Mouse (Mus musculus): ENCODE data around the gene Pnmal2.
A peak's percentile ranks its signal among the peaks of the same experiment; 100 is the strongest.

Pnmal2 gene

DNA sequence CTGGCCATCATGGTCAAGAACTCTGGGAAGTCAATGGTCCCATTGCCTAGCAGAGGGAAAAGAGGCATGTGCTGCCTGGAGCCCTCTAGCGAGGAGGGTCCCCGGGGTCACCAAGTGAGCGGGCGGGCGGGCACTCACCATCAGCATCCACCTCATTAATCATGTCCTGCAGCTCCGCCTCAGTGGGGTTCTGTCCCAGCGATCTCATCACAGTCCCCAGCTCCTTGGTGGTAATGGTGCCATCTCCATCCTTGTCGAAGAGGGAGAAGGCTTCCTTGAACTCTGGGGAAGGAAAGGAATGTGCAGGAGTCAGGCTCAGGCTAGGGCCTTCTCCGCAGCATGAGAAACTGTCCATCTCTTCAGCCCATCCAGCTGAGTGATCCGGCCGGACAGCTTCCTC is 27.0 kb upstream of the Pnmal2 start:
- no peak for DNase-seq (ENCODE audit: low spot score)

DNA sequence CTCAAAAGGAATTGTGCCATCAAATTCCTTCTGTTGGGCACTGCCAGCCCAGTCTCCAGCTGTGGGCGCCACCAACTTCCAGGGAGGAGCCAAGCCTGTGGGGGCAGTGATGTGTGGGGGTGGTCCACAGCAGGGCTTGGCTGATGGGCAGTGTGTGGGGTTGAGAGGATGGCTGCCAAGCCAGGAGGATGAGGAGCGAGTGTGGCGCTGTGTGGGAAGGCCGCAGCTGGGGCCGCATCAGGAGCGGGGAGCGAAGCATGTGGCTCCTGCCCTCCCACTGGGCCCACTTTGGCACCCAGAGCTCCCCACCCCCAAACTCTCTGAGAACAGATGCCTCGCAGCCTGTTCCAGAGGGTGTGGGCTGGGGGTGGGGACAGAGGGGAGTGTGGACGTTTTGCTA is 26.5 kb upstream of the Pnmal2 start:
- no peak for DNase-seq (ENCODE audit: low spot score)

DNA sequence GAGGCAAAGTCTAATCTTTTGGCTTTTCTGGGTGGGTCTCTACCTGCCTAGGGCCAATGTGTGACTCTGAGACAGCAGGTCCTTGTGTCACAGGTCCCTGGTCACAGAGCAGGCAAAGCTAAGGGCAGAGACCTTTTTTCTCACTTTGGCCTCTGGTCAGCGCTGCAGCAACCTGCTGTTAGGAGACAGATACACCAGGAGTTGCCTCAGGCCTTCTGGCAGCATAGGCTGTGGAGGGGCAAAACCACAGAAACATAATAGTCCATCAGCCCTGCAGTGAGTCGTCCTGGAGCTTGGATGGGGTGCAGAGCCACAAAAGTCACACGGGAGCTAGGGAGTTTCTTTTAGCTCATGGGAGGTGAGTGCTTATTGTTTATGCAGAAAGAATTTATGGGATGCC is 25.8 kb upstream of the Pnmal2 start:
- no peak for DNase-seq (ENCODE audit: low spot score)

DNA sequence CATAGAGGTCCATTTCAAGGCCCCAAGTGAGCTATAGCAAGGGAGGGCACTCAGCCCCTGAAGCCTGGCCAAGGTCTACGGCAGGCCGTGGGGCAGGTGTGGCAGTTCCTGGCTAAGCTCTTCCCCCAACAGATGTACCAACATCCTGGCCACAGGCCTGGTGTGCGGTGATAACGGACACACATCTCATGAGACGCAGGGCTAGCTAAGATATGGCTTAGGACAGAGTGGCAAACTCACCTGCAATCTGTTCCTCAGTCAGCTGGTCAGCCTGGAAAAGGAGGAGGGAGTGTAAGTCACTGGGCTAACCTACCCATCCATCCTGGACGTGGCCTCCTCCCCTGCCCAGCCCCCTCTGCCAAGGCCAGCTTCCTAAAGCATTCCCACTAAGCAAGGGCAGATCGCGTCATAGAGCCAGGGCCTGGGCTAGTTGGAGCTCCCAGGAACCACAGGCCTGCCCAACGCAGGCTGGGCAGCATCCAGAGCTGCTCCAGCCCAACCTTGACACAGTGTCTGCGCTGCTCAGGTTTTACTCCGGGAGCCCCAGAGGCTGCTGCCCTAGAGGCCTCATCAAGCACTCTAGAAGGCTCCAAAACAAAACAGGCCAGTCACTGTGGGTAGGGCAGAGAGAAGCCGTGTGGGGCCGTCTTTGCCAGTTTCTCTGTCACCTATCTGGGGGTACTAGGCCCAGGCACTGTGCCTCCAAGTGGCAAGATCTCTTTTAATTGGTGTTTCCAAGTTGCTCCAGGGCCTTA is 24.9 kb upstream of the Pnmal2 start:
- no peak for DNase-seq (ENCODE audit: low spot score)

DNA sequence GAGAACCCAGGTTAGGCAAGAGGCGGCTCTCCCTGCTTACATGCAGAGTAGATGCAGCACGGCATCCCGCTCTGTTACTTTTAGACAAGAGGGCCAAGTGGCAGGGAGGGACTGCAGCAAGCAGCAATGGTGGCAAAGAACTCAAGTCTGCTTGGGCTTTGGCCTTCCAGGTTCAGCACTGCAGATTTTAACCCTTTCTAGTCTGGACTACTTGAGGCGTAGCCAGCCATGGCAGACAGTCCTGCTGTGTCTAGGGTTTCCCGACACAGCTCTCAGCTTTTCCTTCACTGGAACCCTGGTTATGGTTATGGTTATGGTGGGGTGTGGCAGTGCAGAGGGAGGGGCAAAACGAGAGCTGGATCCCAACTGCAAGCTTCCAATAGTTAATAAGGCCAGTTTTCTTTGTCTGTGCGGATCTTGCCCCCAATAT is 24.3 kb upstream of the Pnmal2 start:
- no peak for DNase-seq (ENCODE audit: low spot score)

DNA sequence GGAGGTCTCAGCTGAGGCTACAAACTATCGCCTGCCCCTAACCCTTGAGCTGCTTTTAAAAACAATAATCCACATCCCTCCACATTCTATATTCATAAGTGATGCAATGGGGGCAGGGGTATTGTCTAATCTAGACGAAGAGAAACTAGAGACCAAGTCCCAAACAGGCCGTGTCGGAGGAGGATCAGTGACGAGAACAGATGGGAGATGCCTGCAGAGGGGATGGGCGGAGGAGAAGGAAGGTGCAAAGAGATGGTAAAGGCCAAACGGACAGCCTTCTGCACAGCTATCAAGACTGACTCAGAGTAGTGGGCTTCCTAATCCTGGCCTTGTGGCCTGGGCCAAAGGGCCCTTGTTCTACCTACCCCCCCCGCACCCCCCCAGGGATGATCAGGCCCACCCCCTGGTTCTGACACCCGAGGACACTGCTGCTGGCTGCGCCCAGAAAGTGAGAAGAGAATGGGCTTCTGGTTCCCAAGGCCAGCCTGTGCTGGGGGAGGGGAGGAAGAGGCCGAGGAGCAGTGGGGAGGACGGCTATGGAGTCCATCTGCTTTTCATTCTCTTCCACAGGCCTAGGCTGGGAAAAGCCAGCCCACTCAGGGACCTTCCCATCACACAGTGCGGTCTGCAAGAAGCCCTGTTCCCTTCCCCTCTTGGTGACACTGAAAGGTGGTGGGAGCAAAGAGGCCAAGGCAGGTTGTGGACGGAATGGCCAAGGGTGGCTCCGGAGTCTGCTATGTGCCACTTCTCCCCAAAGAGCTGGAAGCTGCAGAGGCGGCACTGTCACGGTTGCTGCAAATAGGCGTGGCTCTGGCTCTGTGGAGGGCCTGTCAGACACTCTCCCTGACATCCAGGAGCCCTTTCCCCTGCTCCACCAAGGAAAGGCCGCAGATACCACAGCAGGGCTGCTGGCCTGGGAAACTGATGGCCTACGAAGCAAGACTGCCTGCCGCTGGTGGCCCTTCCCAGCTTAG is 23.4 kb upstream of the Pnmal2 start:
- DNase-seq (ENCODE audit: low spot score): no peak

DNA sequence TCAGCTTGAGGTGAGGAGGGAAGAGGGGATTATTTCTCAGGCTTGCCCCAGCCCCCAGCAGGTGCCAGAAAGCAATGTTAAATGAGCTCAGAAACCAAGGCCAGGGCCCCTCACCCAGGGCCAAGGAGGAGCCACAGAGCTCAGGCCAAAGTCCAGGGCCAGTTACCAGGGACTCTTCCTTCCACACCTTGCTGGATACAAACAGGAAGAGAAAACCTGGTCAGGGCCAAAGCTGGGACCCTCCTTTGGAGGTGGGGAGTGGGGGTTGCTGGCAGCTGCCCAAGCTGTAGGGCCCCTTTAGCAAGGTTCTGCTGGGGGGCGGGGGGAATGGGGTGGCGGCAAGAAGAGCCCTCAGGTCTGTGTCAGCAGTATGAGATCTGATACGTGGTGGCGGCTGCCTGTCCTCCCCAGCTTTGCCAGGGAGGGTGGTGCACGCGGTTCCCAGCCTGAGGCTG is 22.6 kb upstream of the Pnmal2 start:
- no peak for DNase-seq (ENCODE audit: low spot score)

DNA sequence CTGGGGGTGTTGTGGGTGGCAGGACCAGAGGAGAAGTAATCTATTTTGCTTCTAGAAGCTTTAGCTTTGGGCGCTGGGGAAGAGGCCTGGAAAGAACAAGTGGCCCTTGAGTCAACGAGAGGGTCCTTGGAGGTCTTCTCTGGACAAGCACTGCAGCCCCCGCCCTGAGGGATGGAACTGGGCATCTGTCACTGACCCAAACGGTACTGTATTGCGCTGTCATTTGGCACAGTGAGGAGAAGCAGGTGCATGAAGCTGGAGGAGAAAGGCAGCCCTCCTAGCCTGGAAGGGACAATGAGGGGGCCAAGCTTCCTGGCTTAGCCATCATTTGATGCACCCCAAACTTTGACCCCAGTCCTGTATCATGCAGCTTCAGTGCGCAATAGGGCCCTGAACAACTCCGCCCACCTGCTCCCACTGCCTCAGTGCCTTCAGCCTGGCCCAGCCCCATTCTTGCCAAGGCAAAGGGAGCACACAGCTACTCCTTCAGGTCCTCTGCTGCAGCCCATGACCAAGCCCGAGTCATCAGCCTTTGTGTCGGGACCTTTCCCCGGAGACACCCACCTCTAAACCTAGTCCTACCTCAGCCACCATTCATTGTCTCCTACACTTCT is 22.0 kb upstream of the Pnmal2 start:
- no peak for DNase-seq (ENCODE audit: low spot score)

DNA sequence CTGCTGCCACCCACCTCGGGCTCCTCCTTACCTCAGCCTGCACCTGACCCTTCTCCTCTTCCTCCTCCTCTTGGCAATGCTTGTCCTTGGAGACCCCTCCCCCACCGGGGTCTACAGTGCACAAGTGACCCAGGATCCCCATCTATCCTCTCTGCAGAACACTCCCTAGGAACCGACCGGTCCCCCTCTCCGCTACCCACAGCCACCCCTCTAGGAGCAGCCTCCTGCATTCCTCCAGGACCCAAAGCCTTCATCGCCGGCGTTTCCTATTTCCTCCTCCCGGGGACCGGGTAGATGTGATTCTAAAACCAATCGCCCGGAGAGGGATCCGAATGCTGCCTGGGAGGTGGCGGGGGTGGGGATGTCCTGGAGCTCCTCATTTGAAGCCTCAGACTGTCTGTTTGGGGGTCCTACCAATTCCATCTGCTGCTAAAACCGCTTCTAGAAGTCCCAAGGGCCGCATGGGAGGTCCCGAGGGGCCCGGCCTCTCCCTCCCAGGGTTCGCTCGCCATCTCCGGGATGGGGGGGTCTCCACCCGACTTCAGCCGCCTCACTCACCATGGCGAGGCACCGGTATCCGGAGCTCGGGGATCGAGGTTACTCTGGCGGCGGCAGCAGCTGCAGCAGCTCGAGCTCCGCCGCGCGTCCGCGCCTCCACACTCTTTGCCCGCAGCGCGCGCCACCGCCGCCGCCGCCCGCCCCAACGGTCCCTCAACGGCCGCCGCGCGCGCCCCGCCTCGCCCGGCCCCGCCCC is 21.0 kb upstream of the Pnmal2 start:
- no peak for DNase-seq (ENCODE audit: low spot score)

DNA sequence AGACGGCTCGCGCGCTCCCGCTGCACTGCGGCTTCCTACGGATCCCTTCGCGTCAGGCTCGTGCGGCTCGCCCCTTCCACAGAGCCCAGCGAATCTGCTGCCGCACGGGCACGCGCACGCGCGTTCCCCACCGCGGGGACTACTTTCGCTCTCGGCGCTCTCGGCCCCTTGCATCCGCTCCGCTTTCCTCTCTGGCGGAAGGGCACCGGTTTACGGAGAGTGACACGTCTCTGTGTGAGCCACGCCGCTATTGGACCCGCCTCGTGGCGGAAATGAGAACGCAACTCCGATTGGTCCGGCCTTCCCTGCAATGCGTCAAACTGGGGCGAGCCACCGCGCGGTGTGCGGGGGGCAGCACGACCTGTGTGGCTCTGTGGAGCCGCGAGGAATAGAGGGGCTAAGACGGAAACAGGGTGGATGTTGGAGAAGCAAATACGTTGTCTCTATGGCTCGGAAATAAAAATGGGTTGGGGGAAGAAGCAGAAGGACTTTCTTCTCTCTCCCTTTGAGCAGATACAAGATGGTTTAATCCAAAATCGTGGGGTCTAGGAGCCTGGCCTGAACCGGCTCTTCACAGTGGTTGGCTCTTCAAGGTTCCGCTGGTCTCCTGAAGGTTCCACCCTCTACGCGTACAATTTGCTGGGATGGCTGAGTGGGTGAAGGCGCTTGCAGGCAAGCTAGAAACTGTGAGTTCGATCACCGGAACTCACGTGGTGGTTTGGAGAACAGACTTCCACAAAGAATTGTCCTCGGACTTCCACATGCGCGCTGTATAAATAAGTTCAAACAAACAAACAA is 20.2 kb upstream of the Pnmal2 start, which contains the start of gene Calm3:
Calm3 (minus strand) TSS at position 78 of the 798 bp plus-strand sequence.
- peak; percentile 99 for DNase-seq (ENCODE audit: low spot score)

DNA sequence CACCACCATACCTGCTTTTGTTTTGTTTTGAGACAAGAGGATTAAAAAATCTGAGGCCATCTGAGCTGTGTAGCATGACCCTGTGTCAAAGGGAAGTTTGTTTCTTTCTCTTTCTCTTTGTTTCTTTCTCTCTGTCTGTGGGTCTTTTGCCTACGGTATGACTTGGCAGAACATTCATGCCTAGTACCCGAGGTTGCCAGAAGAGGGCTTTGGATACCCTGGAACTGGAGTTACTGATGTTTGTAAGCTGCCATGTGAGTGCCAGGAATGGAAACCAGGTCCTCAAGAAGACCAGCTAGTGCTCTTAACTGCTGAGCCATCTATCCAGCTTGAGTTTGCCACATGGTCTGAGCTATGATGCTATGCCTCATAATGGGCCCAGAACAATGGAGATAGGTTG is 16.1 kb upstream of the Pnmal2 start:
- no peak for DNase-seq (ENCODE audit: low spot score)

DNA sequence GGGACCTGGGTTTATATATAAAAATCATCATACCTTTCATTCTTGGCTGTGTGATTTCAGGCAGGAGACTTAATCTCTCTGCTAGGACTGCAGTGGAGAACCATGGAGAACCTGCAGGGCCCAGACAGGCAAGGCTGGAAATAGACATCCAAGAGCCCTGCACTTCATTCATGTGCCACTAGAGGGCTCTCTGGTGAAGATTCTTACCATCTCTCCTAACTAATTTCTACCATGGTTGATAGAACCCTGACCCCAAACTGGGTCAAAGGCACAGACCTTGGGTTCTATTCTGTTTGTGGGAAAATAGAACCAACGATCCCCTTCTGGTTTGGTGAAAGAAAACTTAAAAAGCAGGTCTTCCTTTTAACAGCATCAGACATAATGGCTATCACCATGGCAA is 13.6 kb upstream of the Pnmal2 start:
- DNase-seq (ENCODE audit: low spot score): no peak

DNA sequence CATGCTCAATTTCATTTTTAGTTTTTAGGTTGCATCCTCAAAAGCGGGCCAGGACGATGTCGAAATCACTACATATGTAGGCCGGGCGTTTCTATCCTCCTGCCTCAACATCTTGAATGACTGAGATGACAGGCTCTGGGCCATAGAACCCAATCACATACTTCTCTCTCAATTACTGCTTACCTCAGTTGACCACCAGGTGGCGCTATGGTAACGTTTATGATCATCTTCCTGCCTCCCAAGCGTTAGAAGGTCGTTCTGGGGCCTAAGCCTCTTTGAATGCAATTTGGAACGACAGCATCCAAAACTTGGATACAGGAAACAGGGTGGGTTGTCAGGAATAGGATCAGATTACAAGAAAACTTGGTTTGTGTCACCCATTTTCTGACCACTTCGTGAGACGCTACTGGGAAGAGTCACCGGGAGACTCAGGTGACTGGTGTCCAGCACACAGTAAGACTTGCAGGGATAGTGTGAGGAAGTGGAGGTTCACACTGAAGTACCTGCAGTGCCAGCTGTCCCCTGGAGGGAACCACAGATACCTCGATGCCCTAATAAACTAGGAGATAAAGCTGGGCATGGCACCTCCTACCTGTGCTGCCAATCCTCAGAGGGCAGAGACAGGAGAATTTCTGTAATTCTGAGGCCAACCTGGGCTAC is 12.4 kb upstream of the Pnmal2 start:
- peak; percentile 83 for DNase-seq (ENCODE audit: low spot score)

DNA sequence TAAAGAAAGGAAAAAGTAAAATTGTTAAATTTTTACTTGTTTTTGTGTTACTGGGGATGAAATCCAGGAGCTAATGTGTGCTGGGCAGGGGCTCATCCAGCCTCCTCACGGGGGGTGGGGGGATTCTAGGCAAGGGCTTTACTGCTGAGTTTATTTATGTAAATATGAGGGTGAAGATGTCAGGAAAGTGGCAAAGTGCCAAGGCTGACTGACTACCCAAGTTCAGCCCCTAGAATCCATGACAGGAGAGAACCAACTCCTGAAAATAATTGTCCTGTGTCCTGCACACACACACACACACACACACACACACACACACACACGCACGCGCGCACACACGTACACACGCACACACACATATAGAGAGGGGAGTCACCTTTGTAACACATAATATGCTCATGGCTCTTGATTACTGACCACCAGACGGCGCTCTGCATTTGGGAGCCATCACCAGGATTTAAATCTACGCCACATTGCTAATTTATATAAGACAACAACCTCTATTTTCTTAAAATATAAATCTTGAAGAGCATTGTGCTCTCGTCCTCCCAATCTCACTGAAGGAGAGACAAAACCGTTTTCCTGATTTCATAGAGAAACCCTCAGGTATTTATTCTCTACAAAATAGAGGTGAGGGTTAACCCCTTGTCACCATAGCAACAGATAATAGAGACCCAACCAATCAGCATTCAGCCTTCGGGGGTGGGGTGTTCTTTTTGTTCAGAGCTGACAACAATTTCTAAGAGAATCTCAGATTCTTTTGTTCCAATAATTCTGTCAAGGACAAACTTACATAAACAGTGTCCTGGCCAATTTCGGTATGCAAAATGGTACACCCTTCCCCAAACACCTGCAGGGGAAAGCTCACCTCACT is 11.5 kb upstream of the Pnmal2 start:
- no peak for DNase-seq (ENCODE audit: low spot score)

DNA sequence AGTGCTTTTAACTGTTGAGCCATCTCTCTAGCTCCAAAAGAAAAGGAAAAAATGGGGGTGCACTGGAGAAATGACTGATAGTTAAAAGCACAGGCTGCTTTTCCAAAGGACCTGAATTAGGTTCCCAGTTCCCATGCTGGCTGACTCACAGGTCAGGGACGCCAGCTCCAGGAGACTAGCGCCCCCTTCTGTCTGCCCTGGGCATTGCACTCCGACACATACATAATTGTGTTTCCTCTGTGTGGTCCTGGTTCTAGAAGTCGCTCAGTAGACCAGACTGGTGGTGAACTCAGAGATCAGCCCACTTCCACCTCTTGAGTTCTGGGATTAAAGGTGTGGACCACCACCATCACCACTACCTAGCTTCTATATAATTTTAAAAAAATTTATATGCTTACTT is 7.2 kb upstream of the Pnmal2 start:
- no peak for DNase-seq (ENCODE audit: low spot score)

DNA sequence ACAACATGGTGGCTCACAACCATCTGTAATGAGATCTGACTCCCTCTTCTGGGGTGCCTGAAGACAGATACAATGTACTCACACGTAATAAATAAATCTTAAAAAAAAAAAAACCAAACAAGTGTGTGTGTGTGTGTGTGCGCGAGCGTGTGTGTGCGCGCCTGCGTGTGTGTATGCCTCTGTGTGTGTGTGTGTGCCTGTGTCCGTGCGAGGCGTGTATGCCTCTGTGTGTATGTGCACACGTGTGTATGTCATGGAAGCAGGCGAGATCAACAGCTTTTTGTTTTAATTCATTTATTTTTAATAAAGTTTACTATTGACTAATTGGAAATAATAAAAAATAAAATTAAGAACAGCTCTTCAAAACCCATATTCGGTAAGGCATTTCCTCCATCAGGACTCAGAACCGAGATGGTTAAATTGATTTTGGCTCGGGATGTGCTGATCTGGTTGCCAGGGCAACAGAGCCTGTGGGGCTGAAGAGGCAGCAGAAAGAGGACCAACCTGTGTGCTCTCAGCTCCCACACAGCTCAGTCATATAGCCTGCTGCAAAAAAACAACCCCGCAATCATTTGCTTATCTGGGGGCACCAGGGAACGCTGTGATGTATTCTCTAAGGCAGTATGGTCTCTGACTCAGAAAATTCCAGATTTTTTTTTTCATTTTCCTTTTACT is 6.2 kb upstream of the Pnmal2 start:
- no peak for DNase-seq (ENCODE audit: low spot score)

DNA sequence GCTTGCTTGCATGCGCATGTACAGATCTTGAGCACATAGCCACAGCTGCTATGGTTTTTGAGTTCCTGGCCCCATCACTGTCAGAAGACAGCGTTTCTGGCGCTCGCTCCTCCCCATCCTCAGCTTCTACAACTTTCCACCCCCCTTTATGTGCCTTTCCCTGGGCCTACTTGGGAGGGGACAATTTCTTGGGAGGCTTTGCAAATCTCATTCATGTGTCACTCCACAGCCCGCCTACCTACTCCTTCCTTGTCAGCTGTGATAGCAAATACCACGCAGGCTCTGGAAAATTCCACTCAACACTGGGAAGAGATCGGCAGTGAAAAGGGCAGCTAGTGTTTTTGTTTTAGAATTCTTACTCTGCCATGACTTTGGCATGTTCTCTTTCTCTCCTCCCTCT is 4.2 kb upstream of the Pnmal2 start:
- DNase-seq (ENCODE audit: low spot score): no peak

DNA sequence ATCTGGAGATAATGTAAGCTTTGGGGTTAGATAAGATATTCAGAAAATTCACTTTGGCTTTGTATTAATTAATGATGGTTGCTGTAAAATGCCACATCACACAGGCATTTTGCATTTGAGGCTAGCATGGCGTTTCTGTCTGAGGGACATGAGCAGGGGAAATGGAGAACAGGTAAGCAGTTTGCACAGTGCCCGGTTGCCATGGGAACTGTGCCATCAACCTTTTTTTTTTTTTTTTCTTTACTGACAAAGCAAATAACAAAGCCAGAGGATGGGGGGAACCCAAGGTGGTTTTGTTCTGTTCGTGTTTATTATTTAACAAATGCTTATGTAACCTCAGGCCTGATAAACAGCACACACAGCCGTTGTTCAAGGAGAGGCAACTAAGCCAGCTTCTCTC is 1.6 kb upstream of the Pnmal2 start:
- no peak for DNase-seq (ENCODE audit: low spot score)

DNA sequence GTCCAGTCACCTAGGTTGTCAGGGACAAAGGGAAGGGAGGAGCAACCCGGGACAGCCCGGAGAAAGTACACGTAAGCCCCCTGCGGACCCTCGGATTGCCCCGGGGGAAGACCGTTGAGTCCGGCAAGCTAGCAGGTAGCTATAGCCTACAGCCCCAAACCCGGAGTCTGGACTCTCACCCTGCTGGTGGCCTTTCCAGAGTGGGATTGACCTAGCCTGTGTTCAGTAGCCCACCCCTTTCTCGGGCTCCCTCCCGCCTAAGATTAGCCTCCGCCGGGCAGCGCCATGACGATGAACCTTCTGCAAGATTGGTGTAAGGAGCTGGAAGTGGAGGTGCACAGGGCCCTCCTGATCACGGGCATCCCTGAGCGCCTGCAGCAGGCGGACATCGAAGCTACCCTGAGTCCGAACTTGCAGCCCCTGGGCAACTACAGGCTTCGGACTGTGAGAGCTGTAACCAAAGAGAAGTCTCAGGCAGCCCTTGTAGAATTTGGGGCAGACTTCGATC is 380 bp downstream of the Pnmal2 start:
- no peak for DNase-seq (ENCODE audit: low spot score)
